13 mouse cellular contexts compared by ENCODE assay signal in the genomic region with DNA sequence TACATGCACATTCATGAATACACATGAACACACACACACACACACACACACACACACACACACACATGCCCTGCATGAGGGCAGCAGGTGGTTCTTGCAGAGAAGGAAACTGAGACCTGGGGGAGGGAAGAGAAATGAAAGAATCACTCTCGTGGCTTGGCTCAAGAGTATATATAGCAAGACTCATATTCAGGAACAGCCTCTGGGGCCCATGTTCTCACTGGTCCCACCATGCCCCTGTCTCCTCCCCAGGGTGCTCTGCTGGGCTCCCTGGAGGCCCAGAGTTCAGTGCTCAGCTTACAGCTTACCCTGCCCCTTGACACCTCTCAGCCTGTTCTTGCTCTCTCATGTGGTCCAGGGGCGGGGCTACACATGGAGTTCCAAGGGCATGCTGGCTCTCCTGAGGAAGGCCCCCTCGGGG.
DNase-seq lines count a peak whose midpoint lies in the region.
"Had no signal": no experiment of that assay in that cellular context is flagged by ENCODE, and none has a peak within 500 bp of the region (broad histone marks: within the 10 kb centered on the region; RNA-seq: fewer than 3 reads in every experiment).

No protein-coding gene starts in this region.

- peak; percentile 17 for DNase-seq in embryo, embryonic 11 days
- no peak for DNase-seq in embryo, embryonic 9.5 days (ENCODE audit: extremely low spot score)
- peak; percentile 66 to 74 for DNase-seq in spleen, postnatal 36 days (ENCODE audit: low spot score in 2 of 2)
- no peak for DNase-seq in spleen, adult 12 weeks (ENCODE audit: low spot score)
- DNase-seq in thymus, adult 18-20 months = peak; percentile 61 to 79
- no peak for DNase-seq in ovary, postnatal 10 days (ENCODE audit: low spot score)
- DNase-seq in cerebellum, postnatal 4 days (ENCODE audit: low spot score in 2 of 2) = no peak
- DNase-seq in ovary, adult 18-20 months (ENCODE audit: low spot score) = no peak
- DNase-seq: gastrocnemius, postnatal 36 days; kidney, adult 8-10 months; kidney, postnatal 4 days; lung, adult 18-20 months; retina, postnatal 1 day had no signal

Comparison
In these comparisons a context has a peak if more than half of its experiments do, and no peak if none do; other contexts are left out.
1. DNase-seq: peak in embryo, embryonic 11 days (single experiment), spleen, postnatal 36 days (2 of 2) and thymus, adult 18-20 months (2 of 2); none in embryo, embryonic 9.5 days (single experiment), spleen, adult 12 weeks (single experiment), ovary, postnatal 10 days (single experiment), cerebellum, postnatal 4 days (0 of 2) and ovary, adult 18-20 months (single experiment).